Mouse (Mus musculus) erythroblast, adult 5-6 weeks (primary cell): ENCODE data around the gene Nek5. TPM values are rescaled to one million over a fixed set of nuclear protein-coding genes. Genes with fewer than 3 reads are reported as not detected.
A peak's percentile ranks its signal among the peaks of the same experiment; 100 is the strongest.

Source experiments
- ATAC-seq: replicated peaks from 2 replicates; pipeline ENCODE4 v1.8.0; 2016; ENCODE audit warnings: moderate number of reproducible peaks, mild to moderate bottlenecking, moderate TSS enrichment, inconsistent platforms; ENCODE audit not compliant: poor library complexity, low FRiP score, severe bottlenecking
- total RNA-seq, 2 experiments: library from RNA; stranded (forward) in 1 of 2; stranded (reverse) in 1 of 2; fragments of 150-400 nt in 1 of 2; fragments of 200-764, 138-1000 nt in 1 of 2; gene quantifications; 2 replicates each; pipeline versions ENCODE4 v1.2.3 to v1.2.4; 2015 to 2017; ENCODE audit warnings: low replicate concordance in 2 of 2

Nek5 gene
- total RNA-seq, 2 experiments from 2014 or later, result 0.68 TPM; not detected in 1

DNA sequence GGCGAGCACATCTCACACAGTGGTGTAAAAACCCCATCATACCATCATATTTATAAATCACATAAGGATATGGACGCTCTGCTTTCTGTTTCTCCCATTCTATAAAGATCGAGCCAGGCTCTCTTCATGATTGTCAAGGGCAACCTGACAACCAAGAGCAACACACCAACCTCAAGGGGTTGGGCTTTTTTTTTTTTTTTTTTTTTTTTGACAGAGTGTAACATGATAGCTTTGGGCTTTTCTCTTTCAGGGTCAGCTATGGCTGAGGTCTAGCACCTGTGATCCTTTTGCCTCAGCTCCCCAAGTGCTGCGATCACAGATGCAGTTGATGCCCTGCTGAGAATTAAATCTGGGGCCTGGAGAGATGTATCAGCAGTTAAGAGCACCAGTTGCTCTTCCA is 17.8 kb downstream of the Nek5 start:
- ATAC-seq, result no peak

DNA sequence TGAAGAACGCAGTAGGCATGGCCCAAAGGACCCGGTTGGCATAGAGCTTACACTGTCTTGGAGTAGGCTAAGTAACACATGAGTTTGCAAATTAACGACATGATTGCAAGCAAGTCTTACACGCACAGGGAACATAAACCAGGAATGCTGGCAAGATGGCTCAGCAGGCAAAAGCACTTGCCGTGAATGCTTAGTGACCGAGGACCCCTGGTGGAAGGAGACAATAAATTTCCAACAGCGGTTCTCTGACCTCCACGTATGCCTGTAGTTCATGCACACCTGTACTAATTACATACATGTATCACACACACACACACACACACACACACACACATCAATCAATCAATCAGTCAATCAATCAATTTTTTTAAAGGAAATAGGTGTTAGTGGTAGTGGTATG is 33.3 kb downstream of the Nek5 start:
- ATAC-seq, result no peak

DNA sequence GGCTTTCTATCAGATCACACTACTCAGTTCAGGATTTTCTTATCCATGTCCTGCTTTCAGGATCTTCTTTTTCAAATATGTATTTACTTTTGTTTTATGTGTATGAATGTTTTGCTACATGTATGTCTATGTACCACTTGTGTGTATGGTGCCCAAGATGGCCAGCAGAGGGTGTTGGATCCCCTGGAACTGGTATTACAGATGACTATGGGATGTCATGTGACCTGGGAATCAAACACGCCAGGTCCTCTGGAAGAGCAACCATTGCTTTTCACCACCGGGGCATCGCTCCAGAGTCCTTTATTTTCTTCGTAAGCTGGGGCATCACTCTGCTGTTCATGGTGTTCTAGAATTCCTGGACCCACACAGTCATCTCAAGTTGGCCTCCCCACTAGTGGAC is 35.6 kb downstream of the Nek5 start:
- ATAC-seq, result no peak

DNA sequence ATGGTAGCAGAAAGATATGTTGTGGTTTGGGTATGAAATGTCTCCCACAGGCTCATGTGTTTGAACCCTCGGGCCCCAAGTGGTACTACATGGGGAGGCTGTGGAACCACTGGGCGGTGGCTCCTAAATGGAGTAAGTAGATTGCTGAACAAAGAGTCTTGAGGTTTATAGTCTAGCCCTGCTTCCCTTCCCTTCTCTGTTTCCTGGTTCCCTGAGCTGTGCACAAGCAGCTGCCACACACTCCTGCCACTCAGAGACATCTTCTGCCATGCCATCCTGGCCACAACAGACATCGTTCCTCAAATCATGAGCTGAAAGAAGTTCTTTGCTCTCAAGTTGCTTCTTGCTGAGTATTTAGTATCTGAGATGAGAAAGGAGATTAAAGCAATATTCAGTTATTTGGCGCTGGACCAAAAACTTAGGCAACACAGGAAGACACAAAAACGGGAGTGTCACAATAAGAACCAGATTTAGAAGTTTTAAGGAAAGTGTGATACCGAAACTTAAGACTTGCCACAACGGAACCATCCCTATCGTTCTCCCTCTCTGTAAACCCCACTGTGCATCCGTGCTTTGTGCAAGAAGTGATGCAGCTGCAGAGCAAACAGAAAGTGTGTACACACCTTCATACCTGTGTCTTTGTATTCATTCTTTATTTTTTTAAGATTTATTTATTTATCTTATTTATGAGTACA is 45.4 kb downstream of the Nek5 start:
- ATAC-seq, result no peak

DNA sequence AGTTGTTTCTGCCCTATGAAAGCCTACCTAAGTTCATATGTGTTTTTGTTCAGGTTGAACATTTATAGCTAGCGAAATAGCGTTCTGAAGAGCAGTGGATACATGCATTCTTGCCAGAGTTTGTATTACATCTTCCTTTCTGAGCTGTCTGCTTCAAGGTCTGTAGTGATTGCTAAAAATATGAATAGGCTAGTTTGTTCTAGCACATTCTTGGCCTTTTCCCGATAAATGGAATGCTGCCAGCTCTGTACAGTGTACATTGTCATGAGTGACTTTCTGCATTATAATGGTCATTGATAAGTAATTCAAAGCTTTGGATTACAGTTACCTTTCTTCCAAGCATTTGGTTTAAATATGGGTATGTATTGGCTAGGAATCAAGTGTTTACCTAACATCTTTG is 63.7 kb downstream of the Nek5 start:
- ATAC-seq, result no peak

DNA sequence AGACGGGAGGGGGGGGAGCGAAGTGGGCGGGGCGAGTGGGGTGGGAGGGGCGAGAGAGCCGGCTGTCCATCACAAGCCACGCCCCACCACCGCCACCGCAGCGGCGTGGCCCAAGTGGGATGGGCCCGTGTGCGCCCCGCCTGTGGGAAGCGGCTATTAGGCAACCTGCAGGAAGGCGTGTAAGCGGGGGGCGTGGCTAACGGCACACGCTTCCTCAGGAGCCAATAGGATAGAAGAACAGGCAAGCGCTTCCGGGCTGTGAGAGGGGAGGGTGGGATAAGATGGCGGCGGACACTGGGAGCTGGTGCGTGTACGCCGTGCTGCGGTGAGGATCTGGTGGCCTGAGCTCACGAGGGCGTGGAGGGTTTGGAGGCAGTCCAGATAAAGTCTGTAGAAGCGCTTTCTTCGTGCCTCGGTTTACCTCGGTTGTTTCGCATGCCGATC is 64.4 kb downstream of the Nek5 start, which contains the start of gene Alg11:
Gene Alg11 (plus strand): TSS at position 276 of the 444 bp plus-strand sequence.
- peak; percentile 94 for ATAC-seq

DNA sequence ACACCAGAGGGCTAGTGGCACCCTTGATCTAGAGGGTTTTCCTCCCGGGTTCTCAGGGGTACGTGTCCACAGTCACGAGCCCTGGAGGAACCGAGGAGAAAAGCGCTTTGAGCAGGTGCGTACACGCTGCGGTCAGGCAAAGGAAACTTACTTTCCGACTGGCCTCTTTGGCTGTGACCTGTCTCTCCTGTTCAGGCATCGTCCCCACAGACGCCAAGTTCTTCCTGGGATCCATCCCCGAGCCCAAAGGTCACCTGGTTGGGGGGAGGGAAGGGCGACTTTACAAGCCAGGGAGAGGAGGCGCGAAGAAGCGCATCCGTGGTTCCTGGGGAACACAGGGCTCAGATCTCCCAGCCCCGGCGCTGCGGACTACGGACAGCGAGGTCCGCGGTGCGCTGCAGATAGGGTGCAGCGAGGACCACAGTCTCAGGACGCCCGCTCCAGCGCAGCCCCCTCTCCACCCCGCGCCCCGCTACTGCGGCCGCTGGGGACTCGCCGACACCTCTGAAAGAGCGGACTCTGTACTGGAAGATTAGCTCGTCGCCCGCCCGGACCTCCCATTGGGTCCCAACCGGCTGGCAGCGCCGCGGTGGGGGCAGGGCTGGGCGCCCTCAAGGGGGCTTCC is 64.9 kb downstream of the Nek5 start, which contains the start of gene Atp7b:
Gene Atp7b (minus strand): TSS at position 485 of the 625 bp plus-strand sequence.
- peak; percentile 26 for ATAC-seq

DNA sequence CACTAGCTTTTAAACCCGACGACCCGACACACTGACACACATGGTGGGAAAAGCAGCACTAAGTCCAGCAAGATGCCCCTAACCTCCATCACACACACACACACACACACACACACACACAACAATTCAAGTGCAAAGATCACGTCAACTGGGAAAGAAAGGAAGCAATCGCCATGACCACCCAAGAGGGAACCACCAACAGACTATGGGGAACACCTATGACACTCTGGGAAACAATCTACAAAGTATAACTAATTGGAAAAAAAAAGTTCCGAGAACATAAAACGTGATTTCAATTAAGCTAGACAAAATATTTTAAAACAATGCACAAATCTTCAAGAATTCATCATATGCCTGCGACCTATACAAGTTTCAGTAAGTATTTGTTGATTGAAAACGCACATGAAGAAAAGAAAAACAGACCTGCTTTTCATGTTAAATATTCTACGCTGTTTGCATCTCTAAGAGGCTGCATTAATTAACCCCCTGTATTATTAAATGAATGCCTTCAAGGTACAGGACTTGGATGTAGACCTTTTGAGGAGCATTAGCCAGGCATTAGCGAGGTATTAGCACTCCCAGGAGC is 65.6 kb downstream of the Nek5 start:
- ATAC-seq, result peak; percentile 5; the same call in 1 of the 2 replicates

DNA sequence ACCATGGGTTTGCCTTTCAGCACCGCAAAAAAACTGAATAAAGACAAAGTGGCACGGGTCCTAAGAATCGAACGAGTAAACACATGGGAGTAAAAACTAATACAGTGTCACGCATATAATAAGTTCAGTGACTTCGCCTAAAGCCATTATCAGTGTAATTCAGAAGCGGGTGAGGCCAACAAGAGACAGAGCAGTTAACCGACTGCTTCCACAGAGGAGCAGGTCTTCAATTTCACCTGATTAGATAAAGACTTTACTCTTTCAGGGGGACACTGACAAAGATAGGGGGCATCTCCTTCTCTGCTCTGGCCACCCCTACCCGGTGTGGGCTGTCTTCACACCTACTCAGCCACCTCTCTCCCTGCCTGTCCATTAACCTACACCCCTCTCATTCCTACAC is 66.5 kb downstream of the Nek5 start:
- no peak for ATAC-seq

DNA sequence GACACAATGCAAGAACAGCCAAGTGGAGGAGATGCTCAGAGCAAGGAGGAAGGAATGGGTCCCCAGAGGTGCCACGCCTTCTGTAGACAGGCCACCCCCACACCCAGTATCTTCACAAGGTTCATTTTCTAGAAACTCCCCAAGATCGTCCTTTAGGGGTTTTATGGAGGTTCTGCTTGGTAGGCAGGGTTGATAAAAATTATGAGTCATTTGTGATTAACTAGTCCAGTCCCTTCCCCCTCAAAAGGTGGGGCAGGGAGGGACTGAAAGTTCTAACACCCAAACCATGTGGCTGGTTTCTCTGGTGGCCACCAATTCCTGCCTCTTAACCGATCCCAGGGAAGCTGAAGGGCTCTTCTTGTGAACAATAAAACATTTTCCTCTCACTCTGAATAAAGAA is 68.0 kb downstream of the Nek5 start:
- ATAC-seq, result no peak

DNA sequence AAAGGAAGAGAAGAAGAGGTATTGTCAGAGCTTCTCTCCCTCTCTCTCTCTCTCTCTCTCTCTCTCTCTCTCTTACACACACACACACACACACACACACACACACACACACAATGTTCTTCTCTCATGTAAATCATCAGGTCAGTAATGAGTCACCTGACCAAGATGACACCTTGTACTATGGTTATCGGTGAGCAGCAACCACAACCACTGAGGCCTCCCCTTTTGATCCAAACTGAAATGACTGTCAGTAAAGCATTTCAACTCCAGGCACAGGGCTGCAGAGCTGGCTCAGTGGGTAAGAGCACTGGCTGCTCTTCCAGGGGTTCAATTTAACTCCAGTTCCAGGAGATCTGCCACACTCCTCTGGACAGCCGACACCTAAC is 69.4 kb downstream of the Nek5 start:
- no peak for ATAC-seq

DNA sequence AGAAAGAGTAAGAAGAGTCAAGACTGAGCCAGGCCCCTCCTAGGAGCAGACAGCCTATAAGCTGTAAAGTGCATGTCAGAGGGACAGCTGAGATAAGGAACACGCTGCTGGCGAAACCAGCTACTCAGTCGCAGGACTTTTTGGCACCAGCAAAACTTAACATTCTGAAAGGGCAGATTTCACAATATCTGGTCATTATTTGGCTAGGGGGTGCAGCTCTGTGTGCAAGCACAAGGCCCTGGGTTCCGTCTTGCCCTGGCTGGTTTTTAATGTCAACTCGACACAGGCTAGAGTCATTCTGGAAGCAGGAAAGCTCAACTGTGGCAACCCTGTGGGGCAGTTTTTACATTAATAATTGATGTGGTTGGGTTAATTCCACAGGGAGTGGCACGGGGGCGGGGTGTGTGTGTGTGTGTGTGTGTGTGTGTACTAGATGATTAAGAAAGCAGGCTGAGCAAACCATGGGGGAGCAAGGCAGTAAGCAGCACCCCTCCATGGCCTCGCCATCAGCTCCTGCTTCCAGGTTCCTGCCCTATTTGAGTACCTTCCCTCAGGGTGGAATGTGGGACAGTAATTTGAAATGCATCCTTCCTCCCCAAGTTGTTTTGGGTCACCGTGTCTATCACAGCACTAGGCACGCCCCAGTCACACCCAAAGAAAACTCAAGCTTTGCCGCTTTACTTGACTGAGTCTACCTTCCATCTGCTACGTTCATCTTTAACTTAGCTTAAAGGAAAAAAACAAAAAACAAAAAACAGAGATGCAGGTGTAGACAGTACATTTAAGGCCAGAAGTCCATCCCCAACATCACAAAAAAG is 70.0 kb downstream of the Nek5 start:
- ATAC-seq, result peak; percentile 86

DNA sequence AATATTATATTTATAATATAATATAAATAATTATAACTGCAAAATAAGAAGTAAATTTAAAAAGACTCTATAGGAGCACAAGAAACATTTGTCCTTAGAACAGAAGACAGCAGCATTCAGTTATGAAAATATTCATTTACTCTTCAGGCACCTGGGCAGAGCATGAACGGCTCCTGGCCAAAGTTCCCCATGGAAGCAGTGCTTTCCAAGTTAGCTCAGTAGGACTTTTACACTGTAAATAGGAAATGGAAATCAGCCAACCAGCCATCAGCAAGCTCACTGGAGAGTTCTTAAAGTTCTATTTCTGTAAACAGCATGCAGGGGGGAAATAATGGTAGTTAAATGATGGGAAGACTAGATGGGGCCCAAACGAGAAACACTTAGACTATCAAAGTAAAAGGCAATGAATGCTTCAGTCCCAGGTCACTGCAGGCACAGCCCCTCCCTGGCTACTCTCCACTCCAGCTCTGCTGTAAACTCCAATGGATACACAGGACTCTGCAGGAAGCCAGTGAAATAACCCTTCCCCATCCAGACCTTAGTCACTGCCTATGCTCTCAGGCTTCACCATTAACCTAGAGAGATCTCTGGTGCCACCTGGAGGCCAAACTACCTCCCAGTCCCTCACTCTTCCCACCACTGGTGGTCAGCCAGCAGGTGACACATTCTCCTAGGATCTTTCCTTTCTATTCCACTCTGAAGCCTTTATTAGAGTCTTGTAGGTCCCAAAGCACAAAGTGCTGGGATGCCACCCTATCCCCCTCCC is 77.0 kb downstream of the Nek5 start:
- ATAC-seq, result peak; percentile 96

DNA sequence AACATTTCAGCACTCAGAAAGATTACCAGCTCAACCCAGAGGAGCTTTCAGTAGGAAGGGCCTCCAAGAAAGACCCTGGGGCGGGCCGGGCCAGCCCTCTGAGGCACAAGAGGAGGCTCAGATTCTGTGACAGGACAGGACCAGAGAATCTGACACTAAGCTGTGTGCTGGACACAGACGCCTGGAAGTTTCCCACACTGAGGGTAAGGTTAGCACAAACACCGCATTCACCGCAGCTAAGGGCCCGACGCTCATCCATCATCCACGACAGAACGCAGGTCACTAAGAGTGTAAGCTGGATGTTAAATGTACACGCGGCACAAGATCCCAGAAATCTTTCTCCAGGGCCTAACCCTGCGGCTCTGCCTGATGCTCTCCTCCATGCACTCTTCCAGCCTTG is 81.1 kb downstream of the Nek5 start:
- ATAC-seq, result no peak

DNA sequence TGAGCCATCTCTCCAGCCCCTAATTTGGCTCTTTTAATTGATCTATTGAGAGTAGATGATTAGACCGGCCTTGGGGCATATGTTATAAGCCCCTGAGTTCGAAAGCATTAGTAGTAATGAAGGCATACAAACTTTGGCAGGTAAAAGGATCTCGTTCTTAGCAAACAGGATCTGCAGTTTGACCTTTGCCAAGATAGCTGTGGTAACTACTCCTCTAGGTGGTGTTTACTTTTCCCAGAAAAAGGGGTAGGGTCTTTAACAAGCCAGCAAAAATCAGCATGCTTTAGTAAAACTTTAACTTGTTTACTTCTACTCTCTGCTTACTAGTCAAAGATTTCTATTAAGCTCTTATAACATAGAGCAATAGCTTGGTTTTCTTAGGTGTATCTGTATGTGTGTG is 82.3 kb downstream of the Nek5 start:
- no peak for ATAC-seq

DNA sequence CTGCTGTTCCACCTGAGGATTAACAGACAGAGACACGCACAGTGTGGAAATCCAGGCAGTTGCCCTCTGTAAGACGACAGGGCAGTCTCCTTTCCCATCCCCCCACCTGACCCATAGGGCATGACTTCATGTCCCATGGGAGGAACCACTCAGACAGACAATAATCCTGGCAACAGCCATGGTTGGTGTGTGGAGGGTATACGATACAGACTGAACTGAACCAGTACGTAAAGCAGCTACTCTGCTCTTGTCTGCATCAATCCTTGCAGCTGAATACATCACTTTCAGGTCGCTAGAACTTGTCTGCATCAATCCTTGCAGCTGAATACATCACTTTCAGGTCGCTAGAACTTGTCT is 84.7 kb downstream of the Nek5 start:
- ATAC-seq, result no peak

DNA sequence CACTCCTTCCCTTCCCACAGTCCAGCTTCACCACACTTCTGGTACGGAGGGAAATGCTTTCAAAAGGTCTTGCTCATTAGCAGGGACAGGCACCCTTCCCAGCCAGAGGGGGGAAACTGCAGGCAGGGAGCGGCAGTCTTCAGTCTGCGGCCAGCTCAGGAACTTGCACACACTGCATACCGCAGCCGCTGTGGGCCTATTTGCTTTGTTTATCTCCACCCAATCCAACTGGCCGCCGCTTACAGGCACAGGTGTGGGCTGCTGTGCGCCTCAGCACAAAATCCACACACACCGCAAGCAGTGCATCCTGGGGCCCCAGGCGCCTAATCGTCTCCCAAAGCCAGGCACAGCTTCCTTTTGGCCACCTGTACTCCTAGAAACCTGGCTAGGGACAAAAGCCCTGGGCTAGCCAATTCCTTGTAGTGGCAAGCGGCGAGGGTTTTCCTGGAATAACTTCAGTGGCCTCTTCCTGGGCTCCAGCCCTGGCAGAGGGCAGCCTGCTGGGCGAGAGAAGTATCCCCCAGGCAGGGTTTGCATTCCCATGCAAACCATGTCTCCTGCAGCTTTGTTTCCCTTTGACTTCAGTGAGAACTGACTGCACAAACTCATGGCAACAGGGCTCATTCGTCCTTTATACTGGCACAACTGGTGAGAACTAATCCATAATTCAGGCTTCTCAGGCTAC is 85.2 kb downstream of the Nek5 start:
- ATAC-seq, result no peak

DNA sequence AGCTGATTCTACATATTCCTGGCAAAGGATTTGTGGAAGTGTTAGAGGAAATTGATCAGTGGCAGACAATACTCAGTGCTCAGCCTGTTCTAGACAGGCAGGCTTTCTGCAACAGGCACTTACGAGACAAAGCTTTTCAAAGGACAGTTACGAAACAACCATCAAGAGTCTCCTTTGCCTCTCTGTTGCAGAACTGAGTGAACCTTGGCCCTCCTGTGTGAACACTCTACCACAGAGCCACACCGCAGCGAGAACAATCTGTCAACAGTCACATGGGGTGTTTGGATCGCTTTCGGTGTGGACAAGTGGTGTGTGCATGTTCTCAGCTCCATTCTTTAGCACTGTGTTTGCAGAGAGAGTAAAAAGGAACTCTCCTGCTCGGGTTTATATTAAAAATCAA is 87.8 kb downstream of the Nek5 start:
- ATAC-seq, result no peak

DNA sequence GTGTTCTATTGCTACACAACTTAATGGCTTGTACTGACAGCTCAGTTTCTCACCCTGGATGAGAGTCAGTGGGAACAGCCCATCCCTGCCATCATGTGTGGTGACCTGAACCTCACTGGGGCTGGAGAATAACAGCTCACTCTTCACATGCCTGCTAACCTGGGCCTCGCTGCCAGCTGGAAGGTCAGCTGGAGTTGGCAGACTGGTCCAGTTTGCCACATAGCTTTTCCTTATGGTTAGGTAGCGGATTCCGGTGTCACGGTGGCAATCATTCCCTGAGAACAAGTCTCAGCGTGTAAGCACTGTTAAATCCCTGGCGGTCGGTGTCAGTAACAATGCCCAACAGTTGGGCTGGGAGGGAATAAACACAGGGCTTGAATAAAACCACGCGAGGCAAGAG is 88.7 kb downstream of the Nek5 start:
- ATAC-seq, result no peak
